ENCODE assay signal across 32 mouse cellular contexts in genomic region chr3:124788181-124788580, GRCm38 (mm10).
"Had no signal": no experiment of that assay in that cellular context is flagged by ENCODE, and none has a peak within 500 bp of the region (broad histone marks: within the 10 kb centered on the region; RNA-seq: fewer than 3 reads in every experiment).

No protein-coding gene starts in this region.

- H3K27ac ChIP-seq: limb, embryonic 10.5 days; limb, embryonic 12.5 days; limb, embryonic 13.5 days; limb, embryonic 15.5 days; liver, embryonic 12.5 days; liver, embryonic 13.5 days; liver, embryonic 14.5 days; liver, embryonic 15.5 days; lung, embryonic 15.5 days; macrophage; midbrain, embryonic 10.5 days; midbrain, embryonic 12.5 days; midbrain, embryonic 13.5 days; midbrain, embryonic 15.5 days; neural tube, embryonic 12.5 days had no signal

- H3K4me2 ChIP-seq: limb, embryonic 12.5 days; limb, embryonic 13.5 days; limb, embryonic 15.5 days; liver, embryonic 11.5 days; liver, embryonic 12.5 days; liver, embryonic 13.5 days; liver, embryonic 15.5 days; lung, embryonic 14.5 days; lung, embryonic 15.5 days; midbrain, embryonic 11.5 days; midbrain, embryonic 12.5 days; midbrain, embryonic 13.5 days; midbrain, embryonic 15.5 days; neural tube, embryonic 12.5 days had no signal

- H3K9ac ChIP-seq: limb, embryonic 12.5 days; limb, embryonic 13.5 days; limb, embryonic 15.5 days; liver, embryonic 12.5 days; liver, embryonic 13.5 days; liver, embryonic 14.5 days; liver, embryonic 15.5 days; liver, postnatal 0 days; lung, embryonic 14.5 days; lung, embryonic 15.5 days; midbrain, embryonic 12.5 days; midbrain, embryonic 13.5 days; midbrain, embryonic 15.5 days; neural tube, embryonic 12.5 days had no signal

- DNase-seq: left cerebral cortex, postnatal 4 days; liver; liver, embryonic 13.5 days; liver, postnatal 0 days; lung, adult 18-20 months; lung, adult 2 months; lung, embryonic 14.5 days; lung, postnatal 10 days; lung, postnatal 14 days; lung, postnatal 36 days; lung, postnatal 4 days; midbrain, embryonic 14.5 days had no signal

- H3K27me3 ChIP-seq: limb, embryonic 12.5 days; limb, embryonic 13.5 days; limb, embryonic 15.5 days; liver, embryonic 12.5 days; liver, embryonic 13.5 days; liver, embryonic 15.5 days; lung, embryonic 15.5 days; megakaryocyte, embryonic 14.5 days; midbrain, embryonic 12.5 days; midbrain, embryonic 13.5 days; midbrain, embryonic 15.5 days; neural tube, embryonic 12.5 days had no signal

- H3K4me3 ChIP-seq: limb, embryonic 10.5 days; limb, embryonic 12.5 days; limb, embryonic 13.5 days; limb, embryonic 15.5 days; liver, embryonic 12.5 days; liver, embryonic 13.5 days; liver, embryonic 15.5 days; lung, embryonic 15.5 days; megakaryocyte, embryonic 14.5 days; midbrain, embryonic 10.5 days; midbrain, embryonic 12.5 days; midbrain, embryonic 13.5 days; midbrain, embryonic 15.5 days; myocyte; neural tube, embryonic 12.5 days had no signal

- H3K4me1 ChIP-seq: limb, embryonic 10.5 days; limb, embryonic 12.5 days; limb, embryonic 13.5 days; limb, embryonic 15.5 days; liver, embryonic 12.5 days; liver, embryonic 13.5 days; liver, embryonic 15.5 days; lung, embryonic 15.5 days; megakaryocyte, embryonic 14.5 days; midbrain, embryonic 12.5 days; midbrain, embryonic 13.5 days; midbrain, embryonic 15.5 days; neural tube, embryonic 12.5 days had no signal

- H3K36me3 ChIP-seq: limb, embryonic 10.5 days; limb, embryonic 12.5 days; limb, embryonic 13.5 days; limb, embryonic 15.5 days; liver, embryonic 12.5 days; liver, embryonic 13.5 days; liver, embryonic 15.5 days; lung, embryonic 15.5 days; midbrain, embryonic 10.5 days; midbrain, embryonic 12.5 days; midbrain, embryonic 13.5 days; midbrain, embryonic 15.5 days; neural tube, embryonic 12.5 days had no signal

- ATAC-seq: liver, embryonic 12.5 days; liver, postnatal 0 days; lung, postnatal 0 days; midbrain, embryonic 13.5 days; midbrain, embryonic 15.5 days; midbrain, embryonic 16.5 days had no signal

- H3K9me3 ChIP-seq: limb, embryonic 10.5 days; limb, embryonic 12.5 days; limb, embryonic 13.5 days; limb, embryonic 15.5 days; liver, embryonic 12.5 days; liver, embryonic 13.5 days; liver, embryonic 15.5 days; lung, embryonic 15.5 days; megakaryocyte, embryonic 14.5 days; midbrain, embryonic 10.5 days; midbrain, embryonic 12.5 days; midbrain, embryonic 13.5 days; midbrain, embryonic 15.5 days; neural tube, embryonic 12.5 days had no signal
